Mouse (Mus musculus) cerebellum, adult 18-20 months (tissue): Measurements from ENCODE around the gene Foxb1.

ENCODE experiments used
- DNase-seq, 2 experiments: peaks; one replicate each; pipeline ENCODE4 v3.0.0; 2021

Gene Foxb1

DNA sequence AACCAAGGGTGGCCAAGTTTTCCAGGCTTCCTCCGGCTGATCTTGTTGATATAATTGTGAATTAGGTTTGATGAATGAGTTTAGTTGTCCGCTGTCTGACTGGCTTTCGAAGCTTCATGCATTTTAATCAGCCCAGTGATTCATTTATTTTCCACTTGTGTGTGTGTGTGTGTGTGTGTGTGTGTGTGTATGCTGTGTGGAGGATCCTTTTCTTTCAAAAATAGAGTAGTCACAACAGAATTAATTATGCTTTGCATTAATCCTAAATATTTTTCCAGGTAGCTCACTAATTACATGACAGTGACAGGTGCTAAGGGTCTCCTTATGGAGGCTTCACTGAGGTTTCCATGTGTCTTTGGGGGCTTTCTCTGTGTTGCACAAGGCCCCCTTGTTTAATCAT, 4.3 kb downstream of the Foxb1 start:
- no peak for DNase-seq

DNA sequence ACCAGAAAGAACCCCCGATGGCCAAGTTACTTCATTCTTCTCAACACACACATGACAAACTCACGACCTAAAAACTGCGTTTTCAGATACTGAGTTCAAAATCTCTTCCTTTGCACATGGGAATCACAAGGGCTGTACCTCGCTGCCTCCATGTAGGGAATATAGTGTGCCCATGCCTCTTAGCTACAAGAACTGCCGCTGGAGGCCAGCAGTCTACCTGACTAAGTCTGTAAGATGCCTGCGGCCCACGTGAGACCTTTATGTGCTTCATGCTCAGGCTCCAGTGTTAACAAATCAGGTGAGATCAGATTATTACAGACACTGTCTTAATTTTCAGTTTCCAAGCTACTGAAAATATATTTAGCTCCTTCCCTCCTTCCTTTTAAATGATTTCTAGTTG, 4.7 kb downstream of the Foxb1 start:
- no peak for DNase-seq

DNA sequence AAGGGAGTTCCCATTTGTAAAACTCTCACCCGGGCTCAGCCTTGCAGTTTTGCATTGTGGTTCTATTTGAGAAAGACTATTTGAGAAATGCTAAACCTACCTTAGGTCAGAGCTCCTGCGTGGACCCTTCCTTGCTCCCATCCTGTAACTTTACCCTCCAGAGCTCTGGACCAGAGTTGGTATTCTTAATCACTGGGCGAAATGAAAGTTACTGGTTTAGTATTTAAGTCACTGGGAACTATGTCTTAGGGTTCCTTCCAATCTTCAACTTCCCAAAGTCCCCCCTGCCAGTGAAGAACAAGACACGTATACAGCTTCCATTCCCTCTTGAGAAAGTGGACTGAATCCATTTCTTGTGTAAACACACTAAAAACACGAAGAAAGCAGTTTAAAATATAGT, 5.6 kb downstream of the Foxb1 start:
- no peak for DNase-seq

DNA sequence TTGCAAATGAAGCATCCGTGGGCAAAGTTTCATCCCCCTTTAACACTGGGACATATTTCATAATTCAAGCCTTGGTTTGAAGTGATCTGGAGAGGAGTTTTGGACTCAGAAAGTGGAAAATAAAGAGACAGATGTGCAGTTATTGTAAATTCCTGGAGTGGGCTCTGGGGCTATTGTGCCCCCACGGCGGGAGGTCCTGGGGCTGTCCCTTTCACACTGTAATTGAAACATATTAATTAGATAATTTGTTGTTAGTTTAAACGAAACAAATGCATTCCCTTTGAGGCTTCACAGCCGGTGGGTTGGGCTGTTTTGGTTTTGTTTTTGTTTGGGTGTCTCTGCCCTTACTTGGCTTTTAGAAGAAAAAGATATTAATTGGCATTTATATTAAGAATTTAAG, 6.0 kb downstream of the Foxb1 start:
- DNase-seq = no peak

DNA sequence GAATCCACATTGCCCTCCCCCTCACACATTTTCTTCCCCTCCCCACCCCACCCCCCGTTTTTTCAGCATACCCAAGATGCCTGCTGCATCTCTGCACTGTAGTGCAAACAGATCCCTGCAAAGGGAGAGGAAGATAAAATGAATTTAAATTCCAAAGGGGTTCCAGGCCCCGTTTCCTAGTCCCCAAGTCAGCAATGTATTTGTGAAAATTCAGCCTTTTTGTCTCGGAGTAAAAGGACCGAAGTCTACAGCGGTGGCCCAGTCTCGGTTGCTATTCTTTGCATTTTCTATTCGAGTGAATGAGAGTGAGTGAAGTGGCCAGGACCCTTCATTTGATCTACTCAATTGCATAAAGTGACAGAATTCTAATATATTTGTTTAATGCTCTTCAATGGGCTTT, 6.4 kb downstream of the Foxb1 start:
- DNase-seq = no peak

DNA sequence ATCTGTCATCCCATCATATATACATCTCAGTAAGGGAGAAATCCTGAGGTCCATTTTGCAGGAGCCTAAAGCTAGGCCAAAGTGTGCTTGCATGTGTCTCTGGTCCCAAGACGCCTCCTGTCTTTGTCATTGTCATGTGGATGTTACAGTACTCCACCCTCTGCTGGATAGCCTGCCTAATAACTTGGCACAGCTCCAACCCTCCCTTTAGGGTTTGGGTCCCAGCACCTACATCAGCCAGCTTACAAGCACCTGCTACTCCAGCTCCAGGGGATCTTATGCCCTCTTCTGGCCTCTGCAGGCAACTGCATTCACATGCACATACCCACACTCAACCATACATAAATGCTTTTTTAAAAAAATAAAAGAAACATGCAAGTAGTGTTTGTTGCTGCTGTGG, 12.8 kb downstream of the Foxb1 start:
- DNase-seq = no peak

DNA sequence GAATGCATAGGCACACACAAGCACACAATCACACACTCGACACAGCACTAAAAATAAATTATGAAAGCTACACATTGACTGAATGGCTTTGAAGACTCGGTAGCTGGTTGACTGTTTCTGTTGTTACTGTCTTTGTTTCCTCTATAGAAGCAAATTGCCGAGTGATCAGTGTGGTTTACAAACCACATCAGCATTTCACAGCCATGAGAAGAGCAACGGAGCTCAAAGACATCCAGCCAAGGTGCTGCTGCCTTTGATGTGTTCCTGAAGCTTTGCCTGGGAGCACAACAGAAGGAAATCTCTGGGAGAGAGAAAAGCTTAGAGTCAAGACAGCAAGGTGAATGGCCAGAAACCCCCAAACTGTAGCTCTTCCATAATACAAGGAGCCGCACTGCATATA, 32.0 kb downstream of the Foxb1 start:
- DNase-seq = no peak

DNA sequence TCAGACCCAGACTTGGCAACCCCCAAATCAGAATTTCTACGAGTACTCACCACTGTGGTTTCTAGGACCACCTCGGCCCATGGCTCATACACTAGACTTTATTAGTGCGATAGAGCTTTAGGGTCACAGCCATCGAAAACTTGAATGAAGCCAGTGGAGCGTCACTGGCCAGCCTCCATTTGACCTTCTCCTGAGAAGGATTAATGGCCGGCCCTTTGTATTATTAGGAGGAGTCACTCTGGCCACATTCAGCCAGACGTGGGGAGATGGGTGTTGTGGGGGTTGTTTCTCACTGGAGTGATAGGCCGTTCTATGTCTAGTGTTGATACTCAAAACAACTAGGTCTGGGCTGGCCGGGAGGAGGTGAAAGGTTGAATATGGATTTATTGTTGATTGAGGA, 42.3 kb downstream of the Foxb1 start:
- no peak for DNase-seq

DNA sequence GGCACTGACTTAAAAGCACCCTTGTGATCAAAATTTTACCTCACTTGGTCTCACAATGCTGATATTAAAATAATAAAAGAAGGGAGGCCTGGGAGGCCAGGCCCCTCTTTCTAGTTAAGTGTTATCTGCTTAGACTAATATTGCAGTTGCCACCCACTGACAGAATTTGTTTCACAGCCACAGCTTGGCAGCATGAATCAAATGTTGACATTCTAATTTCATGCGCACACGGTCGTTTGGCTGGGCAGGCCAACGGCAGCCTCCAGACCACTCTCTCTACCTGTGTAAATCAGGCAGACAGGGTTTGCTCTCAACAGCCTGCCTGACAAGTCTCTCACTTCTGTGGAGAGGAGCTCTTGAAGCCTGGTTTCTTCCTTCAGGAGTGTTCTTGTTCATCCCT, 44.4 kb downstream of the Foxb1 start:
- DNase-seq = no peak

DNA sequence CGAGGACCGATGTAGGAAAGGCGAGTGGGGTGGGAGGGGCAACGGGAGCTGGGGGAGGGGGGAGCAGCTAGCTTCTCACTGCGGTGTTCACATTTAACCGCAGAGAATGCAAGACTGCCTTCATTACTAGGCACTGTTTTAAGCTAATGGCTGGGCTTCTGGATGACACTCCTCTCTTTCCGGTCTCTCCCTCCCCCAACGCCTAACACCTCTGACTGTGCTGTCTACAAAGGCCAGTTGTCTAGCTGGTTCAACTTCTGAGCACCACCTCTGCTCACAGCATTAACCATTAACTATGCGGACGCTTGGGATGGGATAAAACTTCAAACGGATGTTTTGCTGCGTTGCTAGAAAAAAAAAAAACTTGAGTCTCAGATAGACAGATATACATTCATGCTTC, 45.3 kb downstream of the Foxb1 start:
- DNase-seq = no peak

DNA sequence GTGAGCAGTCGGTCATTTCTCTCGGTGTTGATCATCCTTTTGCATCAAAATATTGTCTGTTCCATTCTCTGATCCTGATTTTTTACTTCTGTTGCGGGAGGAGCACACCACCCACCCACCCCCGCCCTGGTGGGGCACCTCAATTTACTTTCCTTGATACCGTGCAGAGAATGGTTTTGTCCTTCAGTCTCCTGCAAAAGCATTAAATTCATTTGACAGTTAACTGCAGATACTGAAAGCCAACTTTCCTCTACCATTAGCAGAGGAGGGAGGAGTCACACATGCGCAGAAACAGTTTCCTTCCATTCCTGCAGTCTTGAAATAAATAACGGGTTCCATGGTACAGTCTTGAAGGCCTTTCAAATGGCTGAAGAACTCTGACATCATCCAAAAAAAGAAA, 46.4 kb downstream of the Foxb1 start:
- DNase-seq = no peak

DNA sequence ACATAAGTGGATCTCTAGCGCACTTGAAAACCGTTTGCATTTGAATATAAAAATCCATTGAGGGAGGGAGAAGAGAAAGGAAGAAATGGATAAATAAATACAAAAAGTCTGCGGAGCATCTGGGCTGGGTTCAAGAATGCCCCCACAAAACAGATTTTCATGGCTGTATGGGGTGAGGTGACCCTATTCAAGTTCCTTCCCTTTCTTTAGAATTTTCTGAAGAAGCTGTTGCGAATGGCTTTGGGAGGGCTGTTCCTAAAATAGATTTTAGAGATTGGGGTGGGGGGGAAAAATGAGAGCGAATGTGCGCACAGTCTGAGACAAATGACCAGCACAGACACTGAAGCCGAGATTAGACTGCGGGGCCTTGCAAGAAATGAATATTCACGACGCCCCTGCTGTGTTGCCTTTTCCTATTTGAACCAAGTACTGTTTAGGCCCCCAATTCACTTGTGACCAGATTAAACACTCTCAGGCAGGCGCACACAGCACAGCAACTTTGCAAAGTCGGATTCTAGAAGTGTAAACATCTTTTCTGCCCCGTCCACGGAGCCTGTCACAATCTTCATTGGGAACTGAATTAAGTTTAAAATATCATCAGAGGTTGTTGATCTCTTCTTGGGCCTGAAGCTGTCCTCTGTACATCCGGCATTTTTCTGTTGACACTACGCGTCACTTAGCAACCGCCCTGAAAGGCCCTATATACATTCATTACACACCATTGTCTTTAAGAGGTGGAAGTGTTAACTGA, 47.0 kb downstream of the Foxb1 start:
- DNase-seq = no peak

DNA sequence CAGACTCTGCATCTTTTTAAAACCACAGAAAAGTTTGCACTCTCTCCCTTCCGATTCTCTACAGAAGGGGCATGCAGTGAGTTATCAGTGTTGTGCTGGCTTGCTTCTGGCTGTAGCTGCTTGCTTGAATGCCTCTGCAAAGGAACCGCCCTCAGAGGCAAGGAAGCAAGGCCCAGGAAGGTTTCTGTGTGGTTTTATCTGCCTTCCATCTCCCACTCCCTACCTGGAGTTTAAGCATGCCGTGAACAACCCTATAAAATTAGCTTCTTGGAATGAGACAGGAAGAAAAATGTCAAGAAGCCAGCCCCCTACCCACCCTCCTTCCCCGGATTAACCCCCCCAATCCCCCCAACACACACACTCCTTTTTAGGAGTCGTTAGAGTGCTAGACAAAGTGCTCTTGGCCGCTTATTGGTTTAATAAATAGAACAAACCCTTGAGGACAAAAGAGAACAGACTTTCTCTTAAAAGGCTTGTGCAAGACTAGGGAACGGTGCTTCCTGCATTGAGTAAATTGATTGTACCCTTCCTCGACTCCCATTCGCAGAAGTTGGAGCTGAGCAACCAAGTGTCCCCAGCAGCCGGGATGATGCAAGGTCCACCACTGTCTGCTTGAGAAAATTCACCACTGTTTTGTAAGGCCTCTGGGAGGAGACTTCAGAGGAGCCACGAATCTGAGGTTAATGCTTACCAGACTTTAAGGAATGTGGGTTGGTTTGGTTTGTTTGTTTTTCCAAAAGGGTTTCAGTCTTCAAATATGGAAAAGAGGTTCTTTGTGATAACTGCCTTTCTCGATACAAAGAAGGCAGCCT, 47.8 kb downstream of the Foxb1 start:
- DNase-seq = no peak
